Mouse (Mus musculus): ENCODE data around the gene Ppwd1. TPM values are rescaled to one million over a fixed set of nuclear protein-coding genes. Genes with fewer than 3 reads are reported as not detected.
"Not testable (repeated sequence)": the region's sequence is repeated elsewhere in the genome, so short reads cannot be mapped to it uniquely, and the experiment has no call there.

The Ppwd1 gene
- 20.1 and 21.3 TPM in 2 replicates for polyA plus RNA-seq (2016; fragmentation: Nextera tagmentation; extraction: Ambion mirVana)

GRCm38 (mm10) chr13:104228384-104229066 is at the start of gene Ppwd1, which contains the start of gene Cenpk:
Ppwd1 (minus strand) TSS chr13:104228843.
Cenpk (plus strand) TSS chr13:104228611.
- H3K9me3 ChIP-seq: no peaks in the 10 kb centered on the region
- H3K36me3 ChIP-seq (replicated peaks): peaks cover 29% of the 10 kb centered on the region
- peak within 1 kb of the TSS; percentile 81 for H3K4me3 ChIP-seq
- DNase-seq (ENCODE audit: extremely low spot score, low spot score): peak; percentile 96
- H3K4me1 ChIP-seq: peaks cover 25% of the 10 kb centered on the region
- whole genome bisulfite sequencing: under 1% methylated on average over 55 of the region's 55 CpGs
- H3K27me3 ChIP-seq (ENCODE audit: poor library complexity, severe bottlenecking): no peaks in the 10 kb centered on the region
- H3K27ac ChIP-seq: peak within 1 kb of the TSS; percentile 96

GRCm38 (mm10) chr13:104258997-104259396 is 30.4 kb upstream of the Ppwd1 start:
- no peaks in the 10 kb centered on the region for H3K36me3 ChIP-seq (replicated peaks)

GRCm38 (mm10) chr13:104229181-104229580 is 538 bp upstream of the Ppwd1 start:
- WGBS: 8% methylated on average over 15 of the region's 15 CpGs
- Histone ChIP-seq H3K36me3 (replicated peaks) (peaks cover 31% of the 10 kb centered on the region), H3K4me3 (peak overlapping the region; percentile 81), H3K4me1 (peaks cover 25% of the 10 kb centered on the region), H3K27me3 (ENCODE audit: poor library complexity, severe bottlenecking) (no peaks in the 10 kb centered on the region), H3K9me3 (no peaks in the 10 kb centered on the region), H3K27ac (peak overlapping the region; percentile 96)
- DNase-seq (ENCODE audit: extremely low spot score, low spot score): no peak

More at GRCm38 (mm10) chr13:104258997-104259396, 30.4 kb upstream of the Ppwd1 start:
- 96% methylated on average over 3 of the region's 3 CpGs for WGBS
- DNase-seq (ENCODE audit: extremely low spot score, low spot score): no peak
- no peak overlapping the region for H3K4me3 ChIP-seq
- no peaks in the 10 kb centered on the region for H3K4me1 ChIP-seq
- H3K27me3 ChIP-seq (ENCODE audit: poor library complexity, severe bottlenecking): no peaks in the 10 kb centered on the region
- H3K9me3 ChIP-seq: 0 out of 2 replicates have a peak, but pooled peaks cover 3% of the 10 kb centered on the region
- H3K27ac ChIP-seq: no peak overlapping the region

- no peak for DNase-seq (ENCODE audit: extremely low spot score, low spot score)
- WGBS: 88% methylated on average over 3 of the region's 3 CpGs
- H3K9me3 ChIP-seq: no peaks in the 10 kb centered on the region
These were observed 1.2 kb downstream of the Ppwd1 start for GRCm38 (mm10) chr13:104227478-104227877.

GRCm38 (mm10) chr13:104204313-104204712 is 24.3 kb downstream of the Ppwd1 start:
- no peaks in the 10 kb centered on the region for H3K27me3 ChIP-seq (ENCODE audit: poor library complexity, severe bottlenecking)
- no peaks in the 10 kb centered on the region for H3K4me1 ChIP-seq
- no peak overlapping the region for H3K27ac ChIP-seq
- H3K9me3 ChIP-seq: no peaks in the 10 kb centered on the region
- H3K4me3 ChIP-seq: no peak overlapping the region
- peaks cover 69% of the 10 kb centered on the region for H3K36me3 ChIP-seq (replicated peaks)
- WGBS: 73% methylated on average over 1 of the region's 1 CpGs
- no peak for DNase-seq (ENCODE audit: extremely low spot score, low spot score)

More at GRCm38 (mm10) chr13:104227478-104227877, 1.2 kb downstream of the Ppwd1 start:
- Histone ChIP-seq H3K27me3 (ENCODE audit: poor library complexity, severe bottlenecking) (no peaks in the 10 kb centered on the region), H3K4me3 (peak overlapping the region; percentile 81), H3K27ac (no peak overlapping the region; the same call in 1 of the 2 replicates), H3K4me1 (peaks cover 25% of the 10 kb centered on the region), H3K36me3 (replicated peaks) (peaks cover 27% of the 10 kb centered on the region)

GRCm38 (mm10) chr13:104195891-104196290 is 32.8 kb downstream of the Ppwd1 start:
- not testable (repeated sequence) for H3K4me3 ChIP-seq; H3K27me3 ChIP-seq (ENCODE audit: poor library complexity, severe bottlenecking); DNase-seq (ENCODE audit: extremely low spot score, low spot score); H3K9me3 ChIP-seq; H3K4me1 ChIP-seq; H3K27ac ChIP-seq
- H3K36me3 ChIP-seq (replicated peaks): peaks cover 62% of the 10 kb centered on the region

GRCm38 (mm10) chr13:104187357-104187756 is 41.3 kb downstream of the Ppwd1 start:
- no peak for DNase-seq (ENCODE audit: extremely low spot score, low spot score)
- H3K27ac ChIP-seq: no peak overlapping the region
- H3K9me3 ChIP-seq: no peaks in the 10 kb centered on the region
- H3K4me3 ChIP-seq: no peak overlapping the region
- no peaks in the 10 kb centered on the region for H3K4me1 ChIP-seq
- no peaks in the 10 kb centered on the region for H3K27me3 ChIP-seq (ENCODE audit: poor library complexity, severe bottlenecking)
- WGBS: 93% methylated on average over 4 of the region's 4 CpGs
- peaks cover 79% of the 10 kb centered on the region for H3K36me3 ChIP-seq (replicated peaks)

- Histone ChIP-seq H3K36me3 (replicated peaks) (peaks cover 50% of the 10 kb centered on the region), H3K4me3 (peak overlapping the region; percentile 87), H3K27me3 (ENCODE audit: poor library complexity, severe bottlenecking) (no peaks in the 10 kb centered on the region), H3K9me3 (no peaks in the 10 kb centered on the region), H3K27ac (peak overlapping the region; percentile 94), H3K4me1 (peaks cover 25% of the 10 kb centered on the region)
- no peak for DNase-seq (ENCODE audit: extremely low spot score, low spot score)
- 22% methylated on average over 13 of the region's 13 CpGs for WGBS
These were observed 49.3 kb downstream of the Ppwd1 start for GRCm38 (mm10) chr13:104179176-104179888.

GRCm38 (mm10) chr13:104178650-104179121 is 50.0 kb downstream of the Ppwd1 start, which contains the start of gene Trim23:
Trim23 (plus strand) TSS chr13:104178797.
- peak within 1 kb of the TSS; percentile 87 for H3K4me3 ChIP-seq
- DNase-seq (ENCODE audit: extremely low spot score, low spot score): peak; percentile 96
- H3K27me3 ChIP-seq (ENCODE audit: poor library complexity, severe bottlenecking): no peaks in the 10 kb centered on the region
- H3K36me3 ChIP-seq (replicated peaks): peaks cover 49% of the 10 kb centered on the region
- WGBS: under 1% methylated on average over 38 of the region's 38 CpGs
- H3K27ac ChIP-seq: peak within 1 kb of the TSS; percentile 94
- H3K9me3 ChIP-seq: no peaks in the 10 kb centered on the region
- H3K4me1 ChIP-seq: peaks cover 25% of the 10 kb centered on the region

- Histone ChIP-seq H3K4me1 (peaks cover 25% of the 10 kb centered on the region), H3K4me3 (peak within 1 kb of the TSS; percentile 87), H3K27me3 (ENCODE audit: poor library complexity, severe bottlenecking) (no peaks in the 10 kb centered on the region), H3K36me3 (replicated peaks) (peaks cover 42% of the 10 kb centered on the region), H3K27ac (peak within 1 kb of the TSS; percentile 94), H3K9me3 (no peaks in the 10 kb centered on the region)
- WGBS: under 1% methylated on average over 32 of the region's 32 CpGs
- DNase-seq (ENCODE audit: extremely low spot score, low spot score): peak; percentile 84
These were observed 50.6 kb downstream of the Ppwd1 start, which contains the start of gene Trappc13 for GRCm38 (mm10) chr13:104177796-104178649. Trappc13 (minus strand) TSS chr13:104178469.

- Histone ChIP-seq H3K4me3 (peak overlapping the region; percentile 87), H3K27ac (peak overlapping the region; percentile 94; the same call in 1 of the 2 replicates), H3K4me1 (peaks cover 25% of the 10 kb centered on the region), H3K27me3 (ENCODE audit: poor library complexity, severe bottlenecking) (no peaks in the 10 kb centered on the region), H3K36me3 (replicated peaks) (peaks cover 31% of the 10 kb centered on the region), H3K9me3 (no peaks in the 10 kb centered on the region)
- no peak for DNase-seq (ENCODE audit: extremely low spot score, low spot score)
- WGBS: 87% methylated on average over 3 of the region's 3 CpGs
These were observed 51.8 kb downstream of the Ppwd1 start for GRCm38 (mm10) chr13:104176874-104177273.

GRCm38 (mm10) chr13:104172498-104172897 is 56.1 kb downstream of the Ppwd1 start:
- DNase-seq (ENCODE audit: extremely low spot score, low spot score): no peak

More at GRCm38 (mm10) chr13:104172498-104172897, 56.1 kb downstream of the Ppwd1 start:
- Histone ChIP-seq H3K9me3 (peaks cover 4% of the 10 kb centered on the region; the same call in 1 of the 2 replicates), H3K4me1 (peaks cover 14% of the 10 kb centered on the region), H3K27ac (no peak overlapping the region), H3K4me3 (no peak overlapping the region), H3K27me3 (ENCODE audit: poor library complexity, severe bottlenecking) (no peaks in the 10 kb centered on the region), H3K36me3 (replicated peaks) (peaks cover 43% of the 10 kb centered on the region)

All from forebrain, embryonic 10.5 days (tissue).